Mouse (Mus musculus) MEL-GATA-1-ER (cell line): ENCODE measurements around the gene Sp3.
A peak's percentile ranks its signal among the peaks of the same experiment; 100 is the strongest.
"Not testable (repeated sequence)": the region's sequence is repeated elsewhere in the genome, so short reads cannot be mapped to it uniquely, and the experiment has no call there.

Experiments
- DNase-seq: peaks from one replicate; pipeline ENCODE4 v3.0.0-alpha.2; 2012; ENCODE audit warnings: low read depth; ENCODE audit errors: extremely low read depth

Sp3 gene

DNA sequence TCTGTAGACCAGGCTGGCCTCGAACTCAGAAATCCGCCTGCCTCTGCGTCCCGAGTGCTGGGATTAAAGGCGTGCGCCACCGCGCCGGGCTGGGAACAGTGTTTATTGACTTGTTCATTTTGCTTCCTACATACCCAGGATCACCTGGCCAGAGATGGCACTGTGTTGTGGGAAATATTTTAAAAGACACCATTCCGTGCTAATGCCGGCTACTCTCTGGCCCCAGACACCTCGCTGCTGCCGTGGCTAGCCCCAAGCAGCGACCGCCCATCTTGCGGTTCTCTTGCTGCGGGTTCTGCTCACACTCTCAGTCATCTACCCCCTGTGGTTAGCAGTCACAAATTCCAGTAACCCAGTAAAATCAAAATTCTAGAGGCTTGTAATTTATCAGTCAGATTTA lies 12.3 kb upstream of the Sp3 start:
- no peak for DNase-seq

- DNase-seq: not testable (repeated sequence)
Measured at GRCm38 (mm10) chr2:72988945-72989344, 8.7 kb upstream of the Sp3 start.

- no peak for DNase-seq
Measured at GRCm38 (mm10) chr2:72986616-72987015, 6.4 kb upstream of the Sp3 start, which contains the start of gene Gm11084. TSS of gene Gm11084 (minus strand) at chr2:72986716.

DNA sequence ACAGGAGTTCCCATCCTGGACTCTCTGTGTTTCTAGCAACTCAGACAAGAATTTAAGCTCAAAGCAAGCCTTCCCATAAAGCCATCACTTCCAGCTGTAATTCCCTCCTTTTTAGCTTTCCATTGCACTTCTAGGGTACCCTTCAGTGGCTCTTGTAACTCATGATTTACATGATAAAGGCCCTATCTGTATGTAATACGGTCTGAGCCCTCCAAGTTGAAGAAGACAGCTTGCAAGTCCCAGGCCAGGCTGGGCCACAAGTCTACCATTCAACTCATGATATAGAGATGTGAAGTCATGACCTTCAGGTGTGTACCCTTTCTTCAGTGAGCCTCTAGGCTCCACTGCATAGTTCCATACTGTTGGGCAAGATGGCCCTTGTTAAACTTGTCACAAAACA lies 5.3 kb upstream of the Sp3 start:
- no peak for DNase-seq

- no peak for DNase-seq
Measured at GRCm38 (mm10) chr2:72984806-72985205, 4.6 kb upstream of the Sp3 start.

- DNase-seq: no peak
Measured at GRCm38 (mm10) chr2:72983211-72983610, 3.0 kb upstream of the Sp3 start.

GRCm38 (mm10) chr2:72982110-72982785 lies 2.0 kb upstream of the Sp3 start:
- no peak for DNase-seq

DNA sequence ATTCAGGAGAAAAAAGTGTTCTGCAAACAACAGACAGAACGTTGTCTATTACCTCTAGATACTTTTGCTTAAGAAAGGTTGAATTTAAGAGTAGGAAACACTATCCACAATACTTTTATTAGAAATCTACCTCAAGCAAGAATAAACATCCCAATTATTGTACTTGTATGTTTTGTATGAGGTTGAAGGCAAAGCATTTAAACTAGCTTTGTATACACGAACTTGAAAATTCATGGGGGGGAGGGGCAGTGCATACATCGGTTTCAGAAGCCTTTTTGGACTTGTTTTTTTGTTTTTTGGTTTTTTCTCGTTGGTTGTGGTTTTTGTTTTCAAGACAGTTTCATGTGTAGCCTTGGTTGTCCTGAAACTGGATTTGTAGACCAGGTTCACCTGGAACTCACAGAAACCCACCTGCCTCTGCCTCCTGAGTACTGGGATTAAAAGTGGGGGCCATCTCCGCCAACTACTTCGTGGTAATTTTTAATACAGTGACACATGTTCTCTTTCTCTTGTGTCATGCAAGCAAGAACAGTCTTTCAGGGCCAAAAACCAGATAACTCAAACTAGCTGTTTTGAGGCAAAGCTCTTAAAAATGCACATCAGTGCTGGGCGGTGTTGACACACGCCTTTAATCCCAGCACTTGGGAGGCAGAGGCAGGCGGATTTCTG lies 1.3 kb upstream of the Sp3 start:
- DNase-seq: no peak

DNA sequence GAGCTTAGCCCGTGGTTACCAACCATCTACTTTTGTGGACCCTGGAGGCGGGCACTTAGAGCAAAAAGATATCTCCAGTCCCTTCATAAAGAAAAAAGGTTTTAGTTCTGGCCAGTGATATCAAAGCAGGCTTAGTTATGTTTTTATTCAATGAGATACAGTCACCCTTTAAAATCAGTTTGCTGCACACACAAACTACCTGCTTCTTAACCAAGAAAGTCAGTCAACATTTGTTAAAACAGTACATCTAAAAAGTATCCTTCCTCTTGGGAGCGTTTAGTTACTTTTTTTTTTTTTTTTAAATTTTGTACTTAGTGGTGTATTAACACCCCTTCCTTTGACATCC lies 802 bp upstream of the Sp3 start:
- no peak for DNase-seq

DNA sequence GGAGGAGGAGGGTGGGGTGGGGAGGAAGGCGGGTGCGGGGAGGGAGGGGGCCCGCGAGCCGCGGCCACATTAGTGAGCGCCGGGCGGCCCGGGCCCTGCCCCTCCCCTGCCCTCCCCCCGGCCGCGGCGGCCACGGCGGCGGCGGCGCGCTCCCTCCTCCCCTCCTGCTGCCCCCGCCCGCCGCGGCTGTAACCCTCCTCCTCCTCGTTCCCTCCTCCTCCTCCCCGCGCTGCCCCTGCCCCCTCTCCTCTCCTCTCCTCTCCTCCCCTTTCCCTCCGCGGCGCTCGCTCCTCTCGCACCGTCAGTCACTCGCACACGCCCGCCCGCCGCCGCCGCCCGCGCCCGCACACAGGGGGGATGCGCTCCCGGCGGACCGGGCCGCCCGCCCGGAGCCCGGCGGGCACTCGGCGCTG lies 581 bp downstream of the Sp3 start:
- DNase-seq: peak; percentile 56

DNA sequence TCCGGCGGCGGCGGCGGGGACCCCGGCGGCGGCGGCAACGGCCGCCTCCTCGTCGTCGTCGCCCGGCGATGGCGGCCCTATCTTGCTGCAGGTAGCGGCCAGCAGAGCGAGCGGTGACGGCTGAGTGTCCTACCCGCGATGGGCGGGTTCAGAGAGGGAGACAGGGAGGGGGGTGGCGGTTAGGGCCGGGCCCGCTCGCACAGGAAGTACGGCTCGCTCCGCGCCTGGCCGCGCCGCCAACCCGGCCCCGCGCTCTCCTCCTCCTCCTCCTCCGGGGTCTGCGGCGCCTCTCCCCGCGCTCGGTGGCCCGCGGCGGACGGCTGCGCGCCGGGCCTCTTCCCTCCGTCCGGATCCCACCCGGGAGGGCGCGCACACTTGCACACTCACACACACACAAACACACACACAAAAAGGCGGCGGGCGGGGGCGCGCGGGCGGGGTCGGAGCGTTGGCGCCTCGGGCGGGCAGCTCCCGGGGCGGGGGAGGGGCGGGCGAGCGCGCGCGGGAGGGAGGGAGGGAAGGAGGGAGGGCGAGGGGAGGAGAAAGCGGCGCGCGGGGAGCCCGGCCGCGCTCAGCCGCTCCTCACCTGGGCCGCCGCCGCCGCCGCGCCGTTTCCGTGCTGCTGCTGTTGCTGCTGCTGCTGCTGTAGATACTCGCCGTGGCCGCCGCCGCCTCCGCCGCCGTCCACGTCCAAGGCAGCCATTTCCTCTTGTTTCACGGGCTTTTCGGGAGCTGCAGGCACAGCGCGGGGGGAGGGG lies 1.2 kb downstream of the Sp3 start:
- peak; percentile 60 for DNase-seq

DNA sequence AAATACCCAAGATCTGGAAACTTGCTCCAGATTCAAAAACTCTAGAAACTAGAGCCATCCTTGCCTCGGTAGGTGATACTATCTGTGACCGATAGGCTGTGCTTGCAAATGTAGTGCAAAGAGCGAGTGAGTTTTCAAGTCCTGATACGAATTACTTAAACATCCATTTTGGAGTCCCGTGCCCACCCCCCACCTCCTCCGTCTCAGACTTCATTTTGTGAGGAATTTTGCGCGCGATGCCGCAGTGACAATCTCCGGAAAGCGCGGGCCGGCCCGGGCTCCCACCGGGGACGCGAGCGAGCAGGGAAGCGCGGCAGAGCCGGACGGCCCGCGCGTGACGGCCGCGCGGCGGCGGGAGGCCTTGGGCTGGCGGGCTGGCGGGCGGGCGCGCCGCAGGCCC lies 1.8 kb downstream of the Sp3 start:
- DNase-seq: peak; percentile 50

- no peak for DNase-seq
Measured at GRCm38 (mm10) chr2:72977272-72977671, 3.0 kb downstream of the Sp3 start.

DNA sequence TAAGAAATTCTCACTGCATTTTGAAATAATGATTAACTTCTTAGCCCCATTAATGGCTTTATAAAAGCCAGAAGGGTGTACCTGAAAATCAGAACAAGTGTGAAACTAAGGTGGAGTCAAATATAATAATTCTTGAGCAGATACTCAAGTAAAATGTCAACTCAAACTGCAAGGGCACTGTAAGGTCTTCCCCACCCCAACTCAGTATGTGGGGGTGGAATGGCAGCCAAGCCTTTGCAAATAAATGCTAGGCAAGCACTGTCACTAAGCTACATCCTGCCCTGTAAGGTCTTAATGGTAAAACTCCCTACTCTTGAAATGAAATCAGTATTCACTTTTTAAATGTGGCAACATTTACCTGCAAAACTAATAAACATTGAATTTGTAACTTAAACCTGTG lies 4.2 kb downstream of the Sp3 start:
- DNase-seq: no peak

DNA sequence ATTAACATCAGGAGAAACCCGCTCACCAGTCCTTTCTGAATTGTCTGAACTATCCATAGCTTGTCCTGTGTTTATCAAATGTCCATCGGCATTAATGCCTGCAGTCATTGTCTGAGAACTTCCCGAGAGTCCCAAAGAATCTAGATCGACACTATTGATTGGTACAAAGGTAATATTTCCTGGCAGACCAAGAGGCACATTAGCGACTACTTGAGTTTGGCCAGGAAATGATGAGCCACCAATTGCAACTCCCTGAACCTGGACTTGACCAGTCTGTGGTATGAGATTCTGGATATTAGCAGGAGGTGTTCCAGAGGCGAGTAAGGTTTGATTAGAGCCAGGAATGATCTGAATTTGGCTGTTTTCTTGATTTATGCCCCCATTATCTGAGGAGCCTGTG lies 9.4 kb downstream of the Sp3 start:
- no peak for DNase-seq

GRCm38 (mm10) chr2:72970302-72970701 lies 9.9 kb downstream of the Sp3 start:
- no peak for DNase-seq

DNA sequence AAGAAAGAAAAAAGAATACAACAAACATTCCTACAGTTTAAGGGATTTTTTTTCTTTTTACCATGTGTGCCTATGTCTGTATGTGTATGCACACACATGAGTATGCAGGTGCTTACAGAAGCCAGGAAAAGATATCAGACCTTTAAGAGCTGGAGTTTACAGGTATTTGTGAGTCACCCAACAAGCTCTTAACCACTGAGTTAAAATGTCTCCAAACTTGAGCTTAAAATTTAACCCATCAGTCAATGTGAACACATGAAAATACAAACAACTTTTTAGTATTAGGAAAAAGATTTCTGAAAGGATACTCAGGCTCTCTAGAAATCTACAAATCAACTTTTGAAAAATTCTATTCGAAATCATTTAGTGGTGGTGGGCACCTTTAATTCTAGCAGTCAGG lies 11.7 kb downstream of the Sp3 start:
- DNase-seq: no peak

GRCm38 (mm10) chr2:72965450-72965849 lies 14.8 kb downstream of the Sp3 start:
- no peak for DNase-seq

DNA sequence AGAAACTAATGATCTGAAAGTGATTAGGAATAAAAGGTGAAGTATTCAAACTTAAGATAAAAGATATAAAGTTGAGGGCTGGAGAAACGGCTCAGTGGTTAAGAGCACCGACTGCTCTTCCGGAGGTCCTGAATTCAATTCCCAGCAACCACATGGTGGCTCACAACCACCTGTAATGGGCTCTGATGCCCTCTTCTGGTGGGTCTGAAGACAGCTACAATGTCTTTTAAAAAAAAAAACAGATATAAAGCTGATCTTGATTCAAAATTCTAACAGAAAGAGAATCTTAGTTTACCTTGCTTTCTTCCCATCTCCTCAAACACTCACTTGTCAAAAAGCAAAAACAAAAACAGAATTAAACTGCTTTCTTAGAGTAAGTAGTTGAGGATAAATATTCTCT lies 23.8 kb downstream of the Sp3 start:
- DNase-seq: no peak

DNA sequence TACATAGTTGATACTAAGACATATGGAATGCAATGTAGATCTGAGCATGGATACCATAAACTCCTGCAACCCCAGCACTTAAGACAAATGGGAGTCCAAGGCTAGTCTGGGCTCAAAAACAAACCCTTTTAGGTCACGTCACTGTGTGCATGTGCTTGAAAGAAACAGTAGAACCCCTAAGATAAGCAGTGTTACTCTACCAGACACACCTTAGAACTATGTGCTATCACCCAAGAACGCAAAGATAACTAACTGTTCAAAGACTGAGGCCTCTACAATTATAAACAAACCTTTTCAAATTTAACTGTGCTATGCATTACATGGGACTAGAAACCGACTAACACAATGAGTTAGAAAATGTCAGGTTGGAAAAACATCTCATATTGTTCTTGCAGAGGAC lies 27.3 kb downstream of the Sp3 start:
- no peak for DNase-seq

GRCm38 (mm10) chr2:72935937-72936336 lies 44.3 kb downstream of the Sp3 start:
- DNase-seq: no peak

DNA sequence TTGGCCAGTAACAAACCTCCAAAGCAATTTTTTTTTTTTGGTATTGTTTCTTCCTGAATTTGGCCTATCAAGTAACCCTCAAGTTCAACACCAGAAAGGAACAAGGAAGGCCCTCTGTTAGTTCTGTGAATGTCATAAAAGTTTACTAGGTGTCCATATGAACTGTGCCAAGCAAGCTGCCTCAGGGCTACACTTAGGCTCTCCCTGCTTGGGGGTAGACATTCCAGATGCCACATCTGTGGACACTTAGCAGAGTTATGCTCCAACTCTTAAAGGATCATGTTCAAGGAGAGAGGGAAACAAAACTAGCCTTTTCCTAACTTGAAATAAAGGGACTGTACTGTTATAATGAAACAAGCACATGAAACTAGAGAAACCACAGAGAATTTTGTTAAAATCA lies 48.1 kb downstream of the Sp3 start:
- no peak for DNase-seq

- no peak for DNase-seq
Measured at GRCm38 (mm10) chr2:72924981-72925380, 55.3 kb downstream of the Sp3 start.
